8 mouse cellular contexts compared by ENCODE assay signal in the genomic region with DNA sequence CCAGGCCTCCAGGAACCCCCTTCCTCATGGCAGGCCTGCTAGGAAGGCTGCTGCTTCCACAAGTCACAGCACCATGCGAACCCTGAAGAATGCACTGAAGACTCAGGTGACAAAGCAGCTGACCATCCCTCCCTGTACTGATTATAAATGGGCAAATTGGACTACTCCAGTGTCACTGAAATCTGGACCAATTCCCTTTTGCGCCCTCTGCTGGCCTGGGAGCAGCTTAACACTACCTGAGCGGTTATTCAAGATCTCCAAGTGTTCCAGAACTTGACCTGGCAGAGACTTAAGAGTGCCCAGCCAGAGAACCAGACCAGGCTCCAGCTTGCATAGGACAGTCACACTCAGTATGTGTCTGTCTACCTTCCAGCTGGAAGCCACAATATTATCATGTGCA. TPM values are rescaled to one million over a fixed set of nuclear protein-coding genes. Genes with fewer than 3 reads are reported as not detected.
A peak's percentile ranks its signal among the peaks of the same experiment; 100 is the strongest.
DNase-seq lines count a peak whose midpoint lies in the region; ATAC-seq and TF ChIP-seq lines count a peak whose summit lies in the region.

No protein-coding gene starts in this region.

- no peaks in the 10 kb centered on the region for H3K9me3 ChIP-seq in liver, embryonic 14.5 days (ENCODE audit: control insufficient read depth, low read length)

- 42% methylated on average over 3 of the region's 3 CpGs for WGBS in liver, embryonic 14.5 days (ENCODE audit: insufficient replicate concordance)

- no peak for TF ChIP-seq POLR2A in testis, adult 2 months (IDR thresholded peaks at IDR 0.05; ENCODE audit: control insufficient read depth, low read depth, low read length)

- no peak overlapping the region for H3K9ac ChIP-seq in liver, embryonic 14.5 days (replicated peaks)

- ATAC-seq in liver, embryonic 14.5 days (ENCODE audit: insufficient read depth) = no peak

- no peak overlapping the region for H3K4me3 ChIP-seq in testis, adult 2 months (ENCODE audit: control insufficient read depth, low read depth, low read length)
- H3K4me3 ChIP-seq in liver, embryonic 14.5 days (ENCODE audit: insufficient read depth in 1 of 2, low read depth in 2 of 2, low read length in 2 of 2) = no peak overlapping the region

- no peak overlapping the region for H3K27ac ChIP-seq in testis, adult 2 months (ENCODE audit: control insufficient read depth, insufficient read depth, low read depth, low read length)
- no peak overlapping the region for H3K27ac ChIP-seq in liver, embryonic 14.5 days

- peaks cover 2% of the 10 kb centered on the region; the same call in 1 of the 2 replicates for H3K36me3 ChIP-seq in testis, adult 2 months (ENCODE audit: control insufficient read depth, insufficient read depth, low read length)
- peaks cover 56% of the 10 kb centered on the region for H3K36me3 ChIP-seq in liver, embryonic 14.5 days (replicated peaks; ENCODE audit: control insufficient read depth, insufficient read depth, low read depth)

- no peak for TF ChIP-seq EP300 in liver, embryonic 14.5 days (IDR thresholded peaks at IDR 0.05; ENCODE audit: low read depth)

- peak; percentile 28; the same call in 1 of the 2 replicates for TF ChIP-seq CTCF in testis, adult 2 months (IDR thresholded peaks at IDR 0.05; ENCODE audit: control insufficient read depth, insufficient read depth, insufficient replicate concordance, low read depth, low read length)
- TF ChIP-seq CTCF in liver, embryonic 14.5 days (IDR thresholded peaks at IDR 0.05; ENCODE audit: low read depth) = peak; percentile 88

- no peaks in the 10 kb centered on the region for H3K27me3 ChIP-seq in testis, adult 2 months (ENCODE audit: control insufficient read depth, insufficient read depth, low read length)
- H3K27me3 ChIP-seq in liver, embryonic 14.5 days (ENCODE audit: control insufficient read depth, insufficient read depth, low read length) = no peaks in the 10 kb centered on the region

- peaks cover 3% of the 10 kb centered on the region; the same call in 1 of the 2 replicates for H3K4me1 ChIP-seq in testis, adult 2 months (ENCODE audit: control insufficient read depth, insufficient read depth, low read length)
- H3K4me1 ChIP-seq in liver, embryonic 14.5 days (replicated peaks; ENCODE audit: control insufficient read depth in 2 of 2, insufficient read depth in 2 of 2, low read length in 1 of 2) = peaks cover 0 to under 1% of the 10 kb centered on the region in 2 experiments; a peak in 1 of 4 replicates

- H3K4me2 ChIP-seq in liver, embryonic 14.5 days (ENCODE audit: low read depth) = no peak overlapping the region

- no peak for DNase-seq in testis, postnatal 14 days (ENCODE audit: low spot score)
- DNase-seq in c-Kit-positive CD71-positive TER-119-negative erythroid progenitor cells, embryonic 14.5 days (ENCODE audit: low read depth) = peak; percentile 74
- DNase-seq in forelimb bud, embryonic 11.5 days (ENCODE audit: low read depth, low spot score) = peak; percentile 68
- DNase-seq in kidney, adult 9 months = peak; percentile 79
- DNase-seq in liver, embryonic 14.5 days (ENCODE audit: low read depth in 3 of 3, low spot score in 3 of 3) = peak in 2 of 3 experiments; percentile 45 to 63
- peak; percentile 74 for DNase-seq in retina, postnatal 7 days (ENCODE audit: low read depth, low spot score)
- peak; percentile 78 for DNase-seq in urinary bladder, postnatal 14 days (ENCODE audit: low spot score)

RNA-seq across cellular contexts. Expression of a gene that starts 14.8 kb away (rescaled TPM):
- polyA plus RNA-seq in testis, adult 2 months (2012; rRNA removed) = 96.1 and 101 TPM in 2 replicates
- polyA plus RNA-seq in liver, embryonic 14.5 days (2012; rRNA removed) = 3.9 and 6.1 TPM in 2 replicates
- polyA plus RNA-seq in liver, embryonic 14.5 days (2014; fragmentation: Nextera tagmentation; extraction: Ambion mirVana) = 6.6 and 9.1 TPM in 2 replicates

RNA-seq across cellular contexts. Expression of a gene that starts 21.7 kb away (rescaled TPM):
- polyA plus RNA-seq in testis, adult 2 months (2012; rRNA removed) = 49.2 and 54.8 TPM in 2 replicates
- polyA plus RNA-seq in liver, embryonic 14.5 days (2012; rRNA removed) = 22.7 and 24.2 TPM in 2 replicates
- polyA plus RNA-seq in liver, embryonic 14.5 days (2014; fragmentation: Nextera tagmentation; extraction: Ambion mirVana) = 30.0 and 33.5 TPM in 2 replicates

RNA-seq across cellular contexts. Expression of a gene that starts 50.0 kb away (rescaled TPM):
- 14.5 and 16.0 TPM in 2 replicates for polyA plus RNA-seq in testis, adult 2 months (2012; rRNA removed)
- 14.9 and 34.7 TPM in 2 replicates for polyA plus RNA-seq in liver, embryonic 14.5 days (2012; rRNA removed)
- 36.7 and 38.9 TPM in 2 replicates for polyA plus RNA-seq in liver, embryonic 14.5 days (2014; fragmentation: Nextera tagmentation; extraction: Ambion mirVana)

RNA-seq across cellular contexts. Expression of a gene that starts 50.3 kb away (rescaled TPM):
- polyA plus RNA-seq in testis, adult 2 months (2012; rRNA removed) = 10.0 and 11.3 TPM in 2 replicates
- 14.5 and 21.0 TPM in 2 replicates for polyA plus RNA-seq in liver, embryonic 14.5 days (2012; rRNA removed)
- 22.2 and 27.9 TPM in 2 replicates for polyA plus RNA-seq in liver, embryonic 14.5 days (2014; fragmentation: Nextera tagmentation; extraction: Ambion mirVana)
